Mouse (Mus musculus): ENCODE measurements around the gene 4930539E08Rik.

4930539E08Rik gene

DNA sequence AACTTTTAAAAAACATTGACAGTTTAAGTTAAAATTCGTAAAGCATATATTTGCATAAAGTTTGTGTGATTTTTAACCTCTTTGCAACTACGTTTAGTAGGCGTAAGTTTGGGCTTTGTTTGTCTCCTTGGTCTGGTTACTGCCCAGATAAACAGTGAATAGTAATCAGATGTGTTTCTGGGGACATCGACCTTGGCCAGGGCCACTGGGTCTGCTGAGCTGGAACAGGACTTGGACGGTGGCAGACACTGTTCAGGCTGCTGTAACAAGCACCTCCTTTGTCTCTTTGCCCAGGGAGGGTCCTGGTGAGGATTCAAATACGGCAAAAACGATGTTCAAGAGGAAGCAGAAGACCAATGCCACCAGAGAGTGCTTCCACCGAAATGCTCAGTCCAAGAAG, 29.9 kb downstream of the 4930539E08Rik start:
- POLR2A ChIA-PET = interaction anchor here in 2 of 4 experiments (0.9 to 6.8 kb wide), 5 partner anchors 10 to 76 kb away, joined by 3 to 46 read pairs (median 6); no protein-coding TSS in a partner anchor
- CTCF ChIA-PET = interaction anchor here in 2 of 4 experiments (1.2 to 7.4 kb wide), 3 partner anchors 8 to 12 kb away, joined by 6 to 69 read pairs (median 11); no protein-coding TSS in a partner anchor

DNA sequence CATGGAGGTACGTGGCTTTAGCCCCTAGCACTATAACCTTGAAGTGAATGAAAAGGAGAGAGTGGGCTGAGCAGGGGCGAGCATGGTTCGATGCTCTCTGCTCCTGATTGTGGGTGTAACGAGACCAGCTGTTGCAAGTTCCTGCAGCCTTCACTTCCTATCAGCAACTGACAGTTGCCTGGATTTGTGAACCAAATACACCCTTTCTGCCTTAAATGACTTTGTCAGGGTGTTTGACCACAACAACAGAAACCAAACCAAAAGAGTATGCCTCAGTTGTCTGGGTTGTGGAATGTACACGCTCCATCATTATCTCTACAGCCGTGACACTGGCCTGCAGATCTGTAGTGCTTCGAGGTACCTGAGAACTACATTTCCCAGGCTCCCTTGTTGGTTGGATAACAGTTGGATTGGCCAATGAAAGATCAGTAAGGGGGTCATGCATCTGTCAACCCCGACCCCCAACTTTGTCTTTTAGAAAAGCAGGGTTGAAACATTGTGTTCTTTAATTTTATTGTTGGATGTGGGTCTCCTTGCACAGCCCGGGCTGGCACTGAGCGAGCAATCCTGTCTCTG, 31.1 kb downstream of the 4930539E08Rik start:
- ChIA-PET CTCF (interaction anchor here in 3 of 4 experiments (0.6 to 7.4 kb wide), 10 partner anchors 9 to 611 kb away, joined by 3 to 69 read pairs (median 10); no protein-coding TSS in a partner anchor), POLR2A (interaction anchor here in 3 of 4 experiments (1.4 to 7.0 kb wide), 7 partner anchors 11 to 148 kb away, joined by 4 to 63 read pairs (median 6); partner anchors contain the start of gene Srsf3 (in 1 of the 3))

DNA sequence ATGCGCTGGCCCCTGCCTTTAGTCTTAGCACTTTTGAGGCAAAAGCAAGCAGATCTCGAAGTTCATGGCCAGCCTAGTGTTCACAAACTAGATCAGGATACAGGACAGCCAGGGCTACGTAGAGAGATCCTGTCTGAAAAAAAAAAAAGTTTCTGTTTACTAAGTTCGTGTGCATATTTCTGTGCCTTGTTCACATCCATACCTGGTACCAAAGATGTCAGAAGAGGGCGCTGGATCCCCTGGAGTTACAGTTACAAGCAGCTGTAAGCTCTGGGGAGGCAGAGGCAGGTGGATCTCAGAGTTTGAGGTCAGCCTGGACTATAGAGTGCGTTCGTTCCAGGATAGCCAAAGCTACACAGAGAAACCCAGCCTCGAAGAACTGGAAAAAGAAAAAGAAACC, 32.3 kb downstream of the 4930539E08Rik start:
- POLR2A ChIA-PET = interaction anchor here in 3 of 4 experiments (0.5 to 7.0 kb wide), 14 partner anchors 10 to 192 kb away, joined by 3 to 63 read pairs (median 4); partner anchors contain the start of genes Mapk14 (in 1 of the 3) and Srsf3 (in 1 of the 3)
- CTCF ChIA-PET = interaction anchor here (0.6 to 7.4 kb wide), 23 partner anchors 11 to 1678 kb away, joined by 3 to 69 read pairs (median 4); partner anchors contain the start of gene Mapk14 (in 1 of the 4)

DNA sequence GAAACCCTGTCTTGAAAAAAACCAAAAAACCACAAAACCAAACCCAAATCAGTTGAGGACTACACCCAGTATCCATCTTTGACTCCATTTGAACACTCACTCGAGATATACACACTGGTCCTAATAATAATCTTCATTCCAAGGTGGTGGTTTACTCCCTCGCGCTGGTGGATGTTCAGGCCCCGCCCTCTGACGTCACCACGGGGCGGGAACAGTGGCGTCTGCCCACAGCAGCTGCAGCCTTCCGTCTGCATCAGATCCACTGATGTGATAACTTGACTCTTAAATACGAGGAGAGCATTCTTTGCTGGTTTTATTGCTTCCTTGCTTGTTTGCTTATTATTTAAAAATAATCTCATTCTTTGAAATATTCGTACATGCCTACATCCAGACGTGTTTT, 32.8 kb downstream of the 4930539E08Rik start:
- ChIA-PET CTCF (interaction anchor here (0.6 to 7.4 kb wide), 19 partner anchors 10 to 489 kb away, joined by 3 to 69 read pairs (median 5); no protein-coding TSS in a partner anchor), POLR2A (interaction anchor here in 3 of 4 experiments (0.5 to 7.0 kb wide), 11 partner anchors 13 to 191 kb away, joined by 3 to 63 read pairs (median 5); partner anchors contain the start of genes Mapk14 (in 1 of the 3) and Srsf3 (in 1 of the 3))

DNA sequence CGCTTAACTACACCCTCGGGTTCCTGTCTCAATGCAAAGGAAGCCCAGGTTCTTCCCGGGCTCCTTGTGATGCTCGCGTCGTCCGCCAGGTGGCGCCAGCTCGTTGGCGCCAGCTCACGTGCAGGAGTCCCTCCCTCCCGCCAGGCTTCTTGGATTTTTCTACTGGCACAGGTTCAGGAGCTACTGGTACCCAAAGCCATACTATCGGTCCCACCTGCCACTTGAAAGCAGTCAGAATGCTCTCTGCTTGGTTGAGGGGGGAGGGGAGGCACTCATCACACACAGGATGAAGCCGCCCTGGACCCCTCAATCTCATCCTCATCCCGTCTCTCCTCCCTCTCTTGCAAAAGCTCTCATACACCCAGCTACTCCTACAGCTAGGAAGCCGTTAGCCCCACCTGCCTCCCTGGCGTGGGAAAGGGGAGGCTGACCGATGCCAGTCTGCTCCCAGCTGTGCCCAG, 35.2 kb downstream of the 4930539E08Rik start:
- ChIA-PET CTCF (interaction anchor here (0.5 to 7.4 kb wide), 65 partner anchors 9 to 476 kb away, joined by 3 to 69 read pairs (median 4); partner anchors contain the start of gene 4930539E08Rik (in 1 of the 4)), POLR2A (interaction anchor here (0.5 to 7.0 kb wide), 24 partner anchors 15 to 346 kb away, joined by 3 to 63 read pairs (median 4); partner anchors contain the start of genes Stk38 (in 2 of the 4) and Kctd20 (in 1 of the 4))

DNA sequence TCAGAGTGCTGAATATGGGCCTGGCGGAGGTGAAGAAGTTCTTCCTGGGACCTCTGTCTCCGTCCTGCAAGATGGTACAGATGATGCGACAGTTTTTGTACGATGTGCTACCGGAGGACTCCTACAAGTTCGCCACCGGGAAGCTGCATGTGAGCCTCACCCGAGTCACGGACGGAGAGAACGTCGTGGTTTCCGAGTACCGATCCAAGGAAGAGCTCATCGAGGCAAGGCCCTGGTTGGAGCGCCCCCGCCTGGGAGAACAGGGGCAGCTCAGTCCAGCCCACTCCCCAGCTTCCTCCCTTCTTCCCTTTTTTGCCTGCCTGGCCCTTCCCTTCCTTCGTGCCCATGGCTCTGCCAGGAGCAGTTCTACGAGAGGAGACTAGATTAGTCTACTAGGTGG, 38.3 kb downstream of the 4930539E08Rik start:
- CTCF ChIA-PET = interaction anchor here (0.5 to 3.3 kb wide), 102 partner anchors 9 to 651 kb away, joined by 3 to 28 read pairs (median 4); partner anchors contain the start of genes BC004004 (in 1 of the 4), Mapk14 (in 1 of the 4), Mtch1 (in 1 of the 4) and Slc26a8 (in 1 of the 4)
- POLR2A ChIA-PET = interaction anchor here in 3 of 4 experiments (0.5 to 3.3 kb wide), 30 partner anchors 12 to 583 kb away, joined by 3 to 37 read pairs (median 4); partner anchors contain the start of genes Brpf3 (in 1 of the 3), Kctd20 (in 1 of the 3), Mapk14 (in 1 of the 3) and Stk38 (in 1 of the 3)

DNA sequence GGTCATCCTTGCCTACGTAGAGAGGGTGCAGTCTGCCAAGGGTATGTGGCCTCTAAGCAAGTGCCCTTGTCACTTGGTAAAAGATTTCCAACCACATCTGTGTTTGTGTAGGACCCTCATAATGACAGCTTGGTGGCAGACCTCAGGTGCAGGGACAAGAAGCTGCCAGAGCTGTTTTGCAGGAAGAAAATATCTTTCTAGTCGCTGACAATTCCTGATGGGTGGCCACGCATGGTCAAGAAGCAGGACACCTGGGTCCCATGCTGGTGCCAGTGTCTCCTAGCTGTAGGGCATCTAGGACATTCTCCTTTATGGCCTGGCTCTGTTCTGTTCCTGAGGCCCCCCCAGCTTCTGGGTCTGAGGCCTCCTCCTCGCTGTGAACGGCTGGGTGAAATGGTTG, 38.8 kb downstream of the 4930539E08Rik start:
- POLR2A ChIA-PET = interaction anchor here in 3 of 4 experiments (0.6 to 3.3 kb wide), 30 partner anchors 12 to 768 kb away, joined by 3 to 37 read pairs (median 4); partner anchors contain the start of genes Brpf3 (in 1 of the 3), Kctd20 (in 1 of the 3), Mapk14 (in 1 of the 3) and Stk38 (in 1 of the 3)
- CTCF ChIA-PET = interaction anchor here (0.5 to 3.3 kb wide), 95 partner anchors 9 to 650 kb away, joined by 3 to 28 read pairs (median 4); partner anchors contain the start of genes BC004004 (in 1 of the 4), Mapk14 (in 1 of the 4), Mtch1 (in 1 of the 4) and Slc26a8 (in 1 of the 4)

DNA sequence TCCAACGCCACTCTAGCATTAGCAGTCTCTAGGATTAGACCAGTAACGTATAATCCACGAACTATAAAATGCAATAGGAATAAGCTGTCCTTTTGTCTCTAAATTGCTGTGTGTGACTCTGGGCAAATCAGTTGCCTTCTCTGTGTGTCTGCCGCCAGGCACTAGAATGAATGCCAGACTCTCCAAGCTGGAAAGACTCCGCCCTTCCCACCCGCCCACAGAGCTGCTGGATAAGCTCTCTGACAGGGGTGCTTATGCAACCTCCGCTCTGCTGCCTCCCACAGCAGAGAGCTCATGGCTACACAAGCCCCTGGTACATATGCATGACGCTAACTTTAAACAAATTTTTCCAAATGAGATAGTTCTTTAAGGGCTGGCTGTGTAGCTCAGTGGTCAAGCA, 39.8 kb downstream of the 4930539E08Rik start:
- ChIA-PET CTCF (interaction anchor here (0.5 to 3.3 kb wide), 22 partner anchors 9 to 610 kb away, joined by 3 to 28 read pairs (median 5); no protein-coding TSS in a partner anchor), POLR2A (interaction anchor here in 3 of 4 experiments (0.5 to 3.3 kb wide), 10 partner anchors 20 to 182 kb away, joined by 3 to 37 read pairs (median 4); partner anchors contain the start of gene Srsf3 (in 1 of the 3))

DNA sequence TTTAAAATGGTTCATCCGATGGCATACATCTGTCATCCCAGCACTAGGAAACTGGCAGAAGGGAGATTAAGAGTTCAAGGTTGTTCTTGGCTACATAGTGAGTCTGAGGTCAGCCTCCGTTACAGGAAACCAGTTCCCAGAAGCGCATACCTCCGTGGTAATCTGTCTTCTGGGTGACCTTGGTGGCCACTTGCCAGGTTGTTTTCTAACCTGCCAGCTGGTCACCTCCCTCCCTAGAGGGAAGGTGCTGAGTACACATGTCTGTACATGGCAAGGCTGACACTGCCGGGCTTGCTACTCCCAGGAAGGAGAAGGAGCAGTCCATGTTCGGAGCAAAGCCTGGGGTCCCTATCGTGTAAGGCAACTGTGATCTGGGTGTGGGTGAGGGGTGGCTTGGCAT, 40.3 kb downstream of the 4930539E08Rik start:
- CTCF ChIA-PET = interaction anchor here in 3 of 4 experiments (0.8 to 3.3 kb wide), 12 partner anchors 9 to 231 kb away, joined by 3 to 28 read pairs (median 4); no protein-coding TSS in a partner anchor
- POLR2A ChIA-PET = interaction anchor here in 3 of 4 experiments (0.5 to 3.3 kb wide), 8 partner anchors 20 to 1358 kb away, joined by 3 to 37 read pairs (median 4); partner anchors contain the start of gene Srsf3 (in 1 of the 3)

DNA sequence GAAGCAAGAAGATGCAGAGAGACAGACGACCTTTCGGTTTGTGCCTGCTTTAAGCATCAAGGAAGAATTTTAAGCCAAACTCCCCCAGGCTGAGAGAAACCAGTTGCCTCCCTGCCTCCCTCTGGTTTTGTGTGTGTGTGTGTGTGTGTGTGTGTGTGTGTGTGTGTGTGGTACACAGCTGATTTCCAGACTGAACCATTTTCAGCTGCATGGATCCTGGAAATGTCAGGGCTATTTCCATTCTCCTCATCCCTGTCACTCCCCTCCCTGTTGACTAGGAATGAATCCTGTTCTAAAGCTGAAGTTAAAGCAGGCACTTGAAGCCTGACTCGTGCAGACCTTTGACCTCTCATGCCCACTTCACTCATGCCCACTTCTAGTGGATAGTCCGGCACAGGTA, 40.9 kb downstream of the 4930539E08Rik start:
- CTCF ChIA-PET = interaction anchor here in 1 of 4 experiments (1.5 kb wide), 1 partner anchor 31 kb away, joined by 5 read pairs; no protein-coding TSS in a partner anchor
- POLR2A ChIA-PET = interaction anchor here in 1 of 4 experiments (0.5 to 0.7 kb wide), 2 partner anchors 114 to 1358 kb away, joined by 3 to 7 read pairs; no protein-coding TSS in a partner anchor

DNA sequence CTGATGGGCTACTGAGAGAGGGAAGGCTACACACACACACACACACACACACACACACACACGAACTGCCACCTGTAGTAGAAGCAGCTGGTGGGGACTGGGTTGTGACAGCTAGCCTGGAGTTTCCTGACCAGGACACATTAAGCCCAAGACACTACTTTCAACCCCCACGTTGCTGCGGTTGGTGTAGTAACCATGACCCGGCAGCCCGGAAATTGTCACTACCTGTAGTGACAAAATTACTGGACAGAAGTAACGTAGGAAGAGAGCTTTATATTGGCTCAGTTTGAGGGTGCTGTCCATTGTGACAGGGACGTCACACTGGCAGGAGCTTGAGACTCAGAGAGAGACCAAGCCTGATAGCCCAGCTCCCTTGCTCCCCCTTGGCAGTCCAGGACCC, 42.8 kb downstream of the 4930539E08Rik start:
- ChIA-PET POLR2A (interaction anchor here in 3 of 4 experiments (0.6 to 1.1 kb wide), 5 partner anchors 22 to 283 kb away, joined by 3 to 4 read pairs (median 3); no protein-coding TSS in a partner anchor), CTCF (interaction anchor here in 2 of 4 experiments (0.6 to 1.4 kb wide), 4 partner anchors 11 to 515 kb away, joined by 3 to 4 read pairs (median 3); no protein-coding TSS in a partner anchor)

DNA sequence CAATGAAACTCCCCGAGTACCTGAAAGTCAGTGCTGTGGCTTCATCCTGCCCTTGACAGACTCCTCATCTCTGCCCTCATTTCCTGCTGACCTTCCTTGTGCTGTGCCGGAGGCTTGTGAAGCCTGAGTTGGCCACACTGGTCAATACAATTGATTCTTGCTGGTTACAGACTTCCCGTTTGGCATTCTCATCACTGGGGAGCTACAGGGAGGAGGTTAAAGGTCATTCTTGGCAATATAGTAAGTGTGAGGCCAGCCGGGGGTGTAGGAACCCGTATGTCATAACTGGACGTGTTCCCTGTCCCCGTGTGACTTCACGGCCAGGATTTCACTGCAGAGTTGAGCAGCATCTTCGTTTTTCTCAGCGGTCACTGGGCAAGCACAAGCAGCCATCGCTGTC, 43.3 kb downstream of the 4930539E08Rik start:
- ChIA-PET CTCF (interaction anchor here in 2 of 4 experiments (0.6 to 3.5 kb wide), 4 partner anchors 8 to 59 kb away, joined by 3 to 13 read pairs (median 4); no protein-coding TSS in a partner anchor), POLR2A (interaction anchor here in 2 of 4 experiments (0.6 to 1.1 kb wide), 2 partner anchors 23 to 284 kb away, joined by 3 read pairs; no protein-coding TSS in a partner anchor)

DNA sequence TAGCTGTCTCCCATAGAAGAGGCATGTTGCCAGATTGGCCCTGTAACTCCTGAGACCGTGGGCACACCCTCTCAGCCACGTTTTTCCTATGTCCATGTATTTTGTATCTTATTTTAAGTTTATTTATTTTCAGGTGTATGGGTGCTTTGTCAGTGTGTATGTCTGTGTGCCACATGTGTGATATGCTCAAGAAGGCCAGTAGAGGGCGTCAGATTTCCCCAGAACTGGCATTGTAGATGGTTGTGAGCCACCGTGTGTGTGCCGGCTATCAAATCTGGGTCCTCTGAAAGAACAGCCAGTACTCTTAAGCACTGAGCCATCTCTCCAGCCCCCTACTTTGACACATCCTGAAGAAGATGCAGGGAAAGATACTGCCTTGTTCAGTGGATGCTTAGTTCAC, 44.7 kb downstream of the 4930539E08Rik start:
- ChIA-PET CTCF (interaction anchor here in 1 of 4 experiments (0.8 to 3.5 kb wide), 5 partner anchors 10 to 56 kb away, joined by 3 to 13 read pairs (median 4); no protein-coding TSS in a partner anchor), POLR2A (no interaction called here)

DNA sequence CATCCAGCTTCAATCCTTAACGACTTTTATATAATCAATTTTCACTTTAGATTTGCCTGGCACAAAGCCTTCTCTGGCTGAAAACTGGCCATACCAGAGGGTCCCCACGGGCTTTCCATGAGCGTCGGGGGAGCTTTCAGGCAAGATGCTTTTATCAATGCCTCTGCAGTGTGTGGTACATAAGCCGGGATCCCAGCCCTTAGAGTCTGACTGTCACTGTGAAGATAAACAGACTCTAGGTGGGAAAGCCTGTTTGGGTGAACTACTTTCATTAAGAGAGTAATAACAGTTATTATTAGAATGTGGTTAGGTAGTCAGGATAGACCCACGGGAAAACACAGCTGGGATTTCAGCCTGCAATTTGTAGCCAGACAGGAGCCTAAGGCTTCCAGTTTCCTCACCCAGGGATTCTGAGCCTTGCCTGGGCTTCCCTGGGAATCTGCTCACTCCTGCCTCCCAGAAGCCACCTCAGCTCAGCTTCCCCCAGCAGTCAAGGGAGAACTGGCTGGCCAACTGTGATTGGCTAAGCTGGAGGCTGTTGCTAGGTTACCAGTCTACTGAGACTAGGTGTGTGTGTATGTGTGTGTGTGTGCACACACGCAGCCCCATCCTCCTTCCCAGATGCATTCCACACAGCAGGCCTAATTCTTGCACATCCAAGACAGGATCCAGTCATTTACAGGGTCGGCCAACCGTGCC, 45.6 kb downstream of the 4930539E08Rik start:
- ChIA-PET CTCF (interaction anchor here in 3 of 4 experiments (0.6 to 3.5 kb wide), 7 partner anchors 10 to 57 kb away, joined by 3 to 13 read pairs (median 4); no protein-coding TSS in a partner anchor), POLR2A (interaction anchor here in 1 of 4 experiments (1.5 kb wide), 1 partner anchor 27 kb away, joined by 3 read pairs; no protein-coding TSS in a partner anchor)

DNA sequence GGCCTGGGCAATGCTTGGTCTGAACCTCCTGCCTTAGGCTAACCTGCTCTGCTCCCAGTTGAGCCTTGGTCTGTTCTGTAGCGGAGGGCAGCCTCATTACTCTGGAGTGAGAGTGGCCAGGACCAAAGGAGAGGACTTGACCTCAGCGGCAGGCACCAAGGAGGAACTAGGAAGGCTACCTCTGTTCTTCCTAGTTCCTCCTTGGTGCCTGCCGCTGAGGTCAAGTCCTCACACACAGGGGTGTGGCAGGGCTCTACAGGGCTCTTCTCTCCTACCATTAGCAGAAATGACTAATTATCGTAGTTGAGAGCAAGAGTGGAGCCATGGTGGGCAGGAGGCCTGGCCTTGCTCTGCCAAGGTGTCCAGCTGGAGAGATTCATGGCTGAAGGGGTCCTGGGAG, 47.7 kb downstream of the 4930539E08Rik start:
- CTCF ChIA-PET = interaction anchor here in 1 of 4 experiments (0.6 kb wide), 1 partner anchor 77 kb away, joined by 3 read pairs; no protein-coding TSS in a partner anchor
- POLR2A ChIA-PET = interaction anchor here in 1 of 4 experiments (0.8 kb wide), 1 partner anchor 8 kb away, joined by 3 read pairs; no protein-coding TSS in a partner anchor

DNA sequence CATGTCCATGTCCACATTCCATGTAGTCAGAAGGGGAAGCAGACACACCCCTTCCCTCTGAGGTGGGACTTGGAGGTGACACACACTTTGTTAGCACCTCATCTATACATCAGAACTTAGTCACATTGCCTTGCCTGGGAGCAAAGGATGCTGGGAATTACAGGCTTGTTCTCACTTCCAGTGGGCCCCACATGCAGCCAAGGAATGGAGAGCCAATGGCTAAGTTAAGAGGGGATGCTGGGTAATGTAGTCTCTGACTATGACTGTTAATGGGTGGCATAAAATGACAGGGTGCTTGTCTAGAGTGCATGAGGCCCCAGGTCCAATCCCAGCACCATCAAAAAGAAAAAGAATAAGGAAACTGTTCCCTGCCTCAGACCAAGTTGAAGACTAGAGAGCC, 48.2 kb downstream of the 4930539E08Rik start:
- ChIA-PET CTCF (no interaction called here), POLR2A (no interaction called here)

DNA sequence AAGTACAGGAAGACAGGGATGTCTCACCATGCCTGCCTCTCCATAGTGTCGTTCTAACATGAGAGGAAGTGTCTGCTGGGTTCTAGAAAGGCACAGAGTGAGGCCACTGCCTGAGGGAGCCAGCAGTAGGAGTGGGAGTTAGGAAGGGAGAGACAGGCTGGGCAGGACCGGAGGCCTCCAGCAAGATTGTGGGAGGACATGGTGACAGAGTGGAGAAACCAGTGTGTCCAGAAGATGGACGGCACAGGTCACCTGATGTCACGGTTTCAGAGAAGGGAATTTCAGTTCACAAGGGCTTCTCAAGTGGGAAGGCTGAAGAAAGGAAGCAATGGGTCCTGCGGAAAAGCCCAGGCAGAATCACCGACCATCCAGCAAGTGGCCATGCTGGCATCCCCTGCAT, 50.7 kb downstream of the 4930539E08Rik start:
- CTCF ChIA-PET = no interaction called here
- POLR2A ChIA-PET = interaction anchor here in 1 of 4 experiments (1.3 kb wide), 1 partner anchor 32 kb away, joined by 4 read pairs; no protein-coding TSS in a partner anchor

All from embryonic stem cell, embryonic (primary cell).